Mouse (Mus musculus) gastrocnemius, postnatal 25 days (tissue): ENCODE data around the gene Napepld. TPM values are rescaled to one million over a fixed set of nuclear protein-coding genes. Genes with fewer than 3 reads are reported as not detected.
"Not testable (repeated sequence)": the region's sequence is repeated elsewhere in the genome, so short reads cannot be mapped to it uniquely, and the experiment has no call there.

Experiments
- DNase-seq: peaks from one replicate; pipeline ENCODE4 v3.0.0; 2022
- total RNA-seq, 2 experiments: library from RNA; stranded (reverse); gene quantifications; 1 replicate in 1 of 2; 2 replicates in 1 of 2; pipeline ENCODE4 v1.2.3; 2021

The Napepld gene
- total RNA-seq, 2 experiments from 2014 or later, result 7.7 to 10.9 TPM

GRCm38 (mm10) chr5:21667191-21668137 lies 33.7 kb downstream of the Napepld start:
- DNase-seq, result no peak

- no peak for DNase-seq
Measured at GRCm38 (mm10) chr5:21663081-21663480, 38.1 kb downstream of the Napepld start.

- no peak for DNase-seq
Measured at GRCm38 (mm10) chr5:21660850-21661249, 40.3 kb downstream of the Napepld start.

GRCm38 (mm10) chr5:21658623-21659395 lies 42.4 kb downstream of the Napepld start:
- peak; percentile 65 for DNase-seq

- no peak for DNase-seq
Measured at GRCm38 (mm10) chr5:21658038-21658437, 43.2 kb downstream of the Napepld start.

GRCm38 (mm10) chr5:21656912-21657311 lies 44.3 kb downstream of the Napepld start:
- no peak for DNase-seq

- DNase-seq, result no peak
Measured at GRCm38 (mm10) chr5:21651885-21652612, 49.1 kb downstream of the Napepld start.

- no peak for DNase-seq
Measured at GRCm38 (mm10) chr5:21650736-21651135, 50.5 kb downstream of the Napepld start.

- DNase-seq, result no peak
Measured at GRCm38 (mm10) chr5:21646133-21646491, 55.1 kb downstream of the Napepld start.

- DNase-seq, result peak; percentile 85
Measured at GRCm38 (mm10) chr5:21645439-21646132, 55.6 kb downstream of the Napepld start, which contains the start of the genes Fbxl13 and Armc10. Gene Fbxl13, minus strand, starts transcription at chr5:21645634. Gene Armc10, plus strand, starts transcription at chr5:21645813.

GRCm38 (mm10) chr5:21644891-21645438 lies 56.2 kb downstream of the Napepld start:
- DNase-seq, result no peak

GRCm38 (mm10) chr5:21643606-21644005 lies 57.6 kb downstream of the Napepld start:
- DNase-seq, result no peak

- no peak for DNase-seq
Measured at GRCm38 (mm10) chr5:21640961-21641360, 60.2 kb downstream of the Napepld start.

GRCm38 (mm10) chr5:21625916-21626315 lies 75.3 kb downstream of the Napepld start:
- DNase-seq, result no peak

GRCm38 (mm10) chr5:21616450-21617009 lies 84.7 kb downstream of the Napepld start:
- no peak for DNase-seq

GRCm38 (mm10) chr5:21614299-21614698 lies 86.9 kb downstream of the Napepld start:
- not testable (repeated sequence) for DNase-seq
